Mouse (Mus musculus) megakaryocyte, embryonic 14.5 days (primary cell): Measurements from ENCODE around the gene Gosr2.

Experiments
- FLI1 ChIP-seq: IDR thresholded peaks from 2 replicates; pipeline ENCODE4 v1.6.1; 2012; ENCODE audit warnings: low read length, inconsistent platforms, mixed read lengths
- GATA1 ChIP-seq: IDR thresholded peaks from 3 replicates; pipeline ENCODE4 v1.6.1; 2012; ENCODE audit warnings: mixed read lengths, low read length, inconsistent platforms, borderline replicate concordance

- no peak for TF ChIP-seq GATA1
- TF ChIP-seq FLI1: no peak
Measured at GRCm38 (mm10) chr11:103649301-103649982, 48.3 kb downstream of the Gosr2 start, which contains the start of gene Rprml.
